Mouse (Mus musculus): ENCODE measurements around the gene Arvcf.

The Arvcf gene

DNA sequence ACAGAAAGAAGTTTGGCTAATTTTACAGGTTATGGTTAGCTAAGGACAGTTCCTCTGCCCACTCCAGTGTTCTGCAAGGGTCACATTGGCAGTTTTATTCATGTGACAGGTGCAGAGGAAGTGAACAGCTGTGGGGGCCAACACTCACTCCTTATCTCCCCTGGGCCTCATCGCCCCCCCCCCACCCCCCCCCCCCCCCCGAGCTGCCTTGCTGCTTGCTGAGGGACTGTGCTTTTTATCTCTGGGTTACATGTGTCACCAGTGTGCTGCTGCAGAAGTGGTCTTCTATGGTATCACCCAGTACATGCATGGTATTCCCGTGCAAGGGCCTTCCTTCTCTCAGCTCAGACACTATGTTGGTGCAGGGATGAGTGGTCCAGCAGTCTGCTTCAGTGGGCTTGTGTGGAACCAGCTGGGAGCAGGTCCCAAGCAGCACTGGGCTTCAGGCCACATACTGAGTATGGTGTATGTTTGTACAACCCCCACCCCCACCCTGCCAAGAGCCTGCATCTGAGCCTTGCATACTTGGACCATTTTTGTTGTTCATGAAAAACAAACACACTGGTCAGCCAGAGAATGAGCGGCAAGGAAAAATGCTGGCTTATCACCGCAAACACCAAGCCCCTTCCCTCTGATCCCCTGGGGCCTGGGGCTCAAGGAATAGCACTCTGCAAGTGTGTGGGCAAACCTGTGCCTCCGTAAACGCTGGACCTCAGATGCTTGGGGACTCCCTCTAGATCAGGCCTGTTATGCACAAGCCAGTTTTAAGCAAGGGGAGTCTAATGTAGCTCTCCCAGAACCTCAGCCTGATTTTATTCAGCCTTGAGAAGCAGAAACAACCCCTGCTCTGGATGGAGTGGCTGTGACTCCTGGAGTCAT is 40.0 kb downstream of the Arvcf start:
- no peak for DNase-seq (ENCODE audit: low read depth, low spot score)

DNA sequence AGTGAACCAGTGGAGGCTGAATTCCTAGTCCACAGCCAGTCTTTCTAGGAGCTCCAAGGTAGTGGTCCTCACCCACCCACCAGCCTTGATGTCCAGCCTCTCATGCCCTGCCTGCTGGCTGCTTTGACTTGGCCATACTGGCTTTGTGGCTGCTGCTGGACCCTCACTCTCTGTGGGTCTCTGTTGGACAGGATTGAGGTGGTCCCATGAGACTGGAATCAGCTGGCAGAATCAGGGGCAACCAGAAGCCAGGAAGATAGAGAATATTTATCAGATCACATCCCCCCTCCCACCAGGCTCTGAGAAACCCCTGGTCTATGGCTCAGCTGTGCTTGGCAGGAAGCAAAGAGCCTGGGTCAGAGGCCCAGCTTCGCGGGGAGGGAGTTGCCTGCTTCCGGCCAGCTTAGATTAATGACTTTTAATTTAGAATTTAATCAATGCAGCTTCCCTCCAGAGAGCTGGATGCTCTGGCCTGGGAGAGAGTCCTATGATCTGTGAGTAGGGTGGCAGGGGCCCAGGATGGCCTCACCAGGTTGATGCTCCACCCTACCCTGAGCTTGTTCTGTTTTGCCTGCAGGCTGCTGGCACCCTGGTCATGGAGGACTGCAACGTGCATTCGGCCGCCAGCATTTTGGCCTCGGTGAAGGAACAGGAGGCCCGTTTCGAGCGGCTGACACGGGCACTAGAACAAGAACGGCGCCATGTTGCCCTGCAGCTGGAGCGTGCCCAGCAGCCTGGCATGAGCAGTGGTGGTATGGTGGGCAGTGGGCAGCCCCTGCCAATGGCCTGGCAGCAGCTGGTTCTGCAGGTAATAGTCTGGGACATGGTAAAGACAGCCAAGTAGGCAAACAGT is 40.8 kb downstream of the Arvcf start:
- DNase-seq (ENCODE audit: low read depth, low spot score): no peak

DNA sequence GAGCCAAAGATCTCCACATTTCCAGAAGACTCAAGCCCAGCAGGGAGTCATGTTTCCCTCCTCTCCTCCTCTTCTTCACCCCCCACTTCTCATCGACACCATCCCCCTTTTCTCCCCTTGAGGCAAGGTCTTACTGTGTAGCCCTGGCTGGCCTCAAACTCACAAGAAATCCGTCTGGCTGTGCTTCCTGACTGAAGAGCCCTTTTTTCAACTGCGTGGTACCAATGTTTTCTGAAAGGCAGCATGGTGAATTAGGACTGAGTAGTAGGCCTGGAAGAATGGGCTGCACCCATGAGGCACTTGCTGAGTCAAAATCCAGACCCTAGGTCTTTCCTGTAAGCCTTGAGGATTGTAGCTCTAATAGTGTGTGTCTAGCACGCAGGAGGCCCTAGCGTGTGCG is 42.4 kb downstream of the Arvcf start:
- no peak for DNase-seq (ENCODE audit: low read depth, low spot score)

DNA sequence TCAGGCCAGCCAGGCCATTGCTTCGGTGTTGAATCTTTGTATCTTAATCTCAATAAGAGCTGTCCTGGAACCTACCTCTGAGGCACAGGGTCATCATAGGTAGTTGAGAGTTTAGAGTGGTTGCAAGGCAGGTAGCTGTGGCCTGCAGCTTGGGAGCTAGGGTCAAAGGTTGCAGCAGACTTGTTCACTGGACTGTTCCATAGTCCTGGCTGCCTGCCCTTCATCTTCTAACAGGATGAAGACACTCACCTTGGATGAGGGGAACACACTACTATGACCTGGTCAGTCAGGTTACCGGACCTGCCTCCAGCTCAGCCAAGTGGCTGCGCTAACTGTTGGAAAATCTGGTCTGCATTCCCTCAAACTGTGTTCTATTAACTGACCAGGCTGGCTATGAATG is 43.1 kb downstream of the Arvcf start:
- no peak for DNase-seq (ENCODE audit: low read depth, low spot score)

DNA sequence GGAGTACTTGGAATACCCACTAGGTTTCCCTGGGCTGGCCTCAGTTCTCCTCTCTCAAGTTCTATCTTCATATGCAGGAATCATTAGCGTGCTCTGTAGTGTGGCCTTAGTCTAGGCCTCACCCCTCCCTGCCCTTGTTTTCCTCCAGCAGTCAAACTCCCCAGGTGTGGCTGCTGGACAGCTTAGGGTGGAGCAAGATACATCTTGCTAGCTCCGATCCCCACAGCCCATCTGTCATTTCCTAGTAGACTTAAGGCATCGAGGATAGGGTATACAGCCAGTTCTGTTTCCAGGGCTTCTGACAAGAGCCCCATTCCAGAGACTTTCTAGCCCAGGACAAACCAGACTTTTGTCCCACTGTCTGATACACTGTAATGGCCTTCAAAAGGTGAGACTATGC is 43.7 kb downstream of the Arvcf start:
- no peak for DNase-seq (ENCODE audit: low read depth, low spot score)

DNA sequence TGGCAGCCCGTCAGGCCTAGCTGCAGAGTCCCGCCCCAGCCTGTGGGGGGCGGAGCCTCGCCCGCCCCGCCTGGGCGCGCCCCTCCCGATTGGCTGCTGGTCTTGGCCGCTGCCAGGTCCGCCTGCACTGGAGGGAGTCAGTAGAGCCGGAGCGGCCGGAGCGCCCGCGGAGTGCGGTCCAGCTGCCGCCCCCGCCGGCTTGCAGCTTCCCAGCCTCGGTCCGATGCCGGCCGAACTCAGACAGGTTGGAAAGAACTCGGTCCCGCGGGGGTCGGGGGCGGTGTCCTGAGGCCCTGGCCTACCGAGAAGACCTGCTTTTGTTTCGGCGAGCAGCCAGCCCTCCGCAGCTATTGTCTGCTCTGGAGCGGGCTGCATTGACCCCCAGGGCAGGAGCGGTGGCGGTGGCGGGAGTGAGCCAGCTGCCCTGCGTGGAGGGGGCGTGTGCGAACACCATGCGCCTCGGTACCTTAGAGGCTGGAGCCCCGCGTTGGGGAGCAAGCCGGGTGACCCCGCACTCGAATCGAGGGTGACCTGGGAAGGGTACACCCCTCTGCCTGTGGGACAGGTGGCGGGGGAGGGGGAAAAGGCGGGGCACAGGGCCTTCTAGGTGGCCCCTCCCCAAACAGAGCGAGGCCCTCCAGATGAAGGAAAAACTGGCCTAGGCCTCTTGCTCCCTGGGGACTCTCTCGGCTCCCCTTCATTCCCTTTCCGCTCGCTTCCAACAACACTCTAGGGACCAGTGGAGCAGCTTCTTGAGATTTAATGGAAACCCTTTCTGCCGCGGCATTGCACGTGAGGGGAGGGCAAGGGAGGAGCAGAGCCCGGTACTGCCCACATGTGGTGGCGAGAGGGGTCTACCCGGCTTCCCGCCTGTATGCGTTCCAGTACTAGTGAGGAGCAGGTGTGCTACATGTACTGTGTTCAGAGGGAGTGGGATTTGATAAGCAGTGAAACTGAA is 44.8 kb downstream of the Arvcf start:
- DNase-seq (ENCODE audit: low read depth, low spot score): no peak

DNA sequence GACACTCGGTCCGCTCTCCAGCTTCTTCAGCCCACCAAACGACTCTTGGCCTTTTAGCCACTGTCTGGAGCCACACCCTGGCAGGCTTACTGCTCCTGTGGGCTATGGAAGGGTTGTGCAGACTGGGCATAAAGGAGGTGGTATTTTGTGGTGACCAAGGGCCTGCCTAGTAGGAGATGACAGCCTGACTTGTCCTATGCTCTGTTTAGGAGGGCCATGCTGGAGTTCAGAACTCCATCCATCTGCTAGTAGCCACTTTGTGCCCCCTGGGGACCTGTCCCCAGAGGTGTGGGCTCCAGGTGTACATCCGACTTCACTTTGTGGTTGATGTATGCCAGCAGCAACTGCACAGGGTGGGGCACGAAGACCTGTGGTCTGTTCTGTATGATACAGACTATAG is 45.6 kb downstream of the Arvcf start:
- DNase-seq (ENCODE audit: low read depth, low spot score): no peak

DNA sequence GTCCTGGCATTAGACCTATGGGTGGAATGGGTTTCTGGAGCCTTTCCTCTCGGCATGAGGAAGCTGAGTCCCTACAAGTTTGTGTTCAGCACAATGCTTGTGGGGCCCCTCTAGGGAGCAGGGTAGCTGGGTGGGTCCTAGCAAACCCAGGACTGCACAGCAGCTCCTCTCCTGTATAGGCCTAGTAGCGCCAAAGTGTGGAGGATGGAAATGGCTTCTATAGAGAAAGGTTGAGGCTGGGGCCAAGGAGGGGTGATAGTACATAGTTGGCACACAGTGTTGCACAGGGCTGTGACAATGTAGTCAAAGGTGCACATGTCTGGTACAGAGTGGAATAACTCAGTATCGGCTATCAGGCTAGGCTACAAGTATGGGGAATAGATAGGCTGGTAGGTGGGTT is 46.1 kb downstream of the Arvcf start:
- no peak for DNase-seq (ENCODE audit: low read depth, low spot score)

DNA sequence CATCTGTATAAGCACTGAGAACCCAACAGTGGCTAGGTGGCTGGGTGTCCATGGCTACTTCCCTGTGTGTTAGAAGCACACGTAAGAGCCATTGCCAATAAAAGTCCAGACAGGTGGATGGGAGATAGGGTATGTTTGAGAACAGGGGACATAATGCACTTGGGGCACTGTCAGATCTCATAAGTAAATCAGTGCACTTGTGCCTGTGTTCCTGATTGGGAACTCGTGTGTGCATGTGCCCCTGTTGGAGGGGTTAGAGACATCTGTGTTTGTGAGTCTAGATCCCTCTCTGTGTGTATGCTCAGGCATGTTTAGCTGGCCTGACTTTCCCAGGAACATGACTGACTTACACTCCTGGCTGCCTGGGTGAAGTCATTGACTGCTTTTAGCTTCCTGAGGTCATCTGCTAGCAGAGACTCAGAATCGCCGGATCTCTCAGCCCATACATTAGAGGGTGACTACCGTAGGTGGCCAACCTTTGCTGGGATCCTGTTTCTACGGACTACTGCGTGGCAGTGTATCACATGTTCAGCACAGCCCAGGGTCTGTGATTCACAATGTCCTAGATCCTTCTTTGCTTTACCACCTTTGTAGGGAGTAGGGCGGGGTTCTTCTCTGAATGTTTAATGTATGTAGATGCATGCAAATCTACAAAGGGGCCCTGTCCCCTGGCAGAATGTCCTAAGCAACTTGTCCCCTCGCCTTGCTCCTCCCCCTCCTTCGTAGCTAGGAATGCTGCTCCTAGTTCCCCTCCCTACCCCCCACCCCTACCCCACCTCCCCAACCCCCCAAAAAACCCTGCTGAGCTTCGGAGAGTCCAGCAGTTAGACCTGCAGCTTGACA is 47.0 kb downstream of the Arvcf start:
- no peak for DNase-seq (ENCODE audit: low read depth, low spot score)

DNA sequence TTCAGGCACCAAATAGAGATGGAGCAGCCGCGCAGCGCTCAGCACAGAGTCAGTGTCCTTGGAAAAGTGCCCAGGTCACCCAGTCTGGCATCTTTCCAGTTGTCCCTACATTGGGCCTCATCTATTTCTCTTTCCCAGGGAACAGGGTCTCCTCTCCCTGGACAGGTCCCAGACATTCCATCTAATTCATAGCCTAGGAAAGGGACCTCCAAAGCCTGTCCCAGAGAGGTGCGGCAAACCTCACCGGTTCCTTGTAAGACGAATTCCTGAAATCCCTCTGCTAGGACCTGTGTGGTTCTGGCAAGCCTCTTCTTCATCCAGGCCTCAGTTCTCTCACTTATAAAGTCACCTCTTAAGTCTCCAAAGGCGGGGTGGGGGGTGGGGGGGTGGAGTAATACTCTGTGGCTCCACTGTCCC is 47.6 kb downstream of the Arvcf start:
- DNase-seq (ENCODE audit: low read depth, low spot score): no peak

DNA sequence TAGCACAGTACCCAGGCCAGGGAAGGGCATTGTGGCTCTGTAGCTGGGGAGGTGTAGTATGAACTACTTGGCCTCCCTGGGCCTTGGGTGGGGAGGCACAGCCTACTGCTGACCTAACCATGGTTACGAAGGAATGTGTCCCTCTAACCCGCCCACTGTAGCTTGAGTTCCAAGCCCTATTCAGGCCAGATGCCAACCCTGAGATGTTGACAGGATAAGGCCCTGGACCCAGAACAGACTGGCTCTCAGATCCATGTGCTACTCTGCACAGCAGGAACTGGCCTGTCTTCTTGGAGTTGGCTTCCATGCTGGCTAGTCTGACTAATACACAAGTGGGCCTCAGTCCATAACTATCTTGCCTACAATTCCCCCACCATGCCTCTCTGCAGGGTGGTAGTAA is 48.2 kb downstream of the Arvcf start:
- no peak for DNase-seq (ENCODE audit: low read depth, low spot score)

DNA sequence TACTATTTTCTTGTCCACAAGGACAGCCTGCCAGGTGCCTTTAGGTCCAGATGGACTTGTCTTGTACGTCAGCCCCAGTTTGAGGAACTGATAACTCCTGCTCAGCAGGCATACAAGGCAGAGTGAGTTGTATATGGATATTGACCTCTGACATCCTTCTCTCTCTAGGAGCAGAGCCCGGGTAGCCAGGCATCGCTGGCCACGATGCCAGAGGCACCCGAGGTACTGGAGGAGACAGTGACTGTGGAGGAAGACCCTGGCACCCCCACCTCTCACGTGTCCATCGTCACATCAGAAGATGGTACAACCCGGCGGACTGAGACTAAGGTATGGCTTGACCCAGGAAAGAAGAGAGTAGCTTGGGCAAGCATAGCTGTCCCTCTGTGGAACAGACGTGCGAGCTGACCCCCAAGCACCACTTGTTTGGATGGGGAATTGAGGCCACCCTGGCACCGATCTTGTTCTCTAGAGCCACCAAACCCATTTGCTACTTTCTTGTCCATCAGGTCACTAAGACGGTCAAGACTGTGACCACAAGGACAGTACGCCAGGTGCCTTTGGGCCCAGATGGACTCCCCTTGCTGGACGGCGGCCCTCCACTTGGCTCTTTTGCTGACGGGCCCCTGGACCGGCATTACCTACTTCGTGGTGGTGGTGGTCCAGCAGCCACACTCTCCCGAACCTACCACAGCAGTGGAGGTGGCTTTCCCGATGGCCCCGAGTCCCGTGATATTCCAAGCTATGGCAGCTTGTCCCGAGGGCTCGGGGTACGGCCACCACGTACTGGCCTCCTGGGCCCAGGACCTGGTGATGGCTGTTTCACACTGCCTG is 49.0 kb downstream of the Arvcf start:
- no peak for DNase-seq (ENCODE audit: low read depth, low spot score)

DNA sequence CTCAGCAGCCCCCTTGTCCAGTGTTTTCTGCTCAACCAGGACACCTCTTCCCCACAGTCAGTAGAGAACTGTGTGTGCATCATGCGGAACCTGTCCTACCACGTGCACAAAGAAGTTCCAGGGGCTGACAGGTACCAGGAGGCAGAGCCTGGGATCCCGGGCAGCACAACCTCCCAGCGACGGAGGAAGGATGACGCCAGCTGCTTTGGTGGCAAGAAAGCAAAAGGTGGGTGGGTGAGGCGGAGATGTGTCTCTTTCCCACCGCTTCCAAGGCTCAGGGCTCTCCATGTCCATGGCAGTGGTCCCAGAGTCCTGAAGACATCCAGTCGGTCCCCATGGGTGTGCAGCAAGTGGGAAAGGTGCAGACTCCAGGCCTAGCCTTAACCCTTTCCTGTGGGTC is 52.0 kb downstream of the Arvcf start:
- DNase-seq (ENCODE audit: low read depth, low spot score): no peak

DNA sequence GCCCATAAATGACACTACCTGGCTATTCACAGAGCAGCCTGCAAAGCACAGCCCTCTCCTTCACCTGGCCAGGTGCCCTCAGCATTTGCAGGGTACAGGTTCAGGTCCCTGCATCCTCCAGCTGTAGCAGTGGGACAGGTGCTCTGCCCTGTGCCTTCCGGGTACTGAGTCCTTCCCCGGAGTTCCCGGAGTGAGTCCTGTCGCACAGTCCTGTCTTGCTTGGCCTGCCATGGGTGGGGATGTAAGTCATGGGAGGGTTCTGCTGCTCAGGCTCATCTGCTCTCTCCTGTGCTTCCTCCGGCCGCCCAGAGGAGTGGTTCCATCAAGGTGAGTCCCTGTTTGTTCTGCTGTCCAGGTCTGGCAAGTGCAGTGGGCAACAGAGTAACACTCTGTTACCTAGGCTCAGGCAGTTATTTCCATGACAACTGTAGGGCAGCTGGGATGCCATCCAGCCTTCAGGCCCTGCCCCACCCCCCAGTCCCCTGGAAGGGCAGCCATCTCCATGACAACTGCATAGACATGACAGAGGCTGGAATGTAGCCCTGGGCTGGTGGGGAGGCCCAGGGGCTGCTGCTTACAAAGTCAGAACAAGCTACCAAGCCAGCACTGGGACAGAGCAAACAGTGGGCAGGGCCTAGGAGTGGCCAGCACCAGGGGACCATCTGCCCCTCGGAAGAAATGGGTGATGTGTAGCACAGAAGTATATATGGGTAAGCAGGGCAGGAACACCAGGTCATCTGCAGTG is 52.7 kb downstream of the Arvcf start:
- DNase-seq (ENCODE audit: low read depth, low spot score): no peak

DNA sequence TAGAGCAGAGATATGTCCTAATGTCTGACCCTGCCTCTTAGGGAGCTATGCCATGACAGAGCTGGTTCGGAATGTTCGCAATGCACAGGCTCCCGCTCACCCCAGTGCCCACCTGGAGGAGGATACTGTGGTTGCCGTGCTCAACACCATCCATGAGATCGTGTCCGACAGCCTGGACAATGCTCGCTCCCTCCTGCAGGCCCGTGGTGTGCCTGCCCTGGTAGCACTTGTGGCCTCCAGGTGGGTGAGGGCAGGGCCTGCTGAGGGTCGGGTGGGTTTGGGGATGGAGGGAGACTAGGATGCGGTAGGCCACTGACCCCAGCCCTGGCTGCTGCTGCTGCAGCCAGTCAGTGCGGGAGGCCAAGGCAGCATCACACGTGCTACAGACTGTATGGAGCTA is 55.3 kb downstream of the Arvcf start:
- no peak for DNase-seq (ENCODE audit: low read depth, low spot score)

DNA sequence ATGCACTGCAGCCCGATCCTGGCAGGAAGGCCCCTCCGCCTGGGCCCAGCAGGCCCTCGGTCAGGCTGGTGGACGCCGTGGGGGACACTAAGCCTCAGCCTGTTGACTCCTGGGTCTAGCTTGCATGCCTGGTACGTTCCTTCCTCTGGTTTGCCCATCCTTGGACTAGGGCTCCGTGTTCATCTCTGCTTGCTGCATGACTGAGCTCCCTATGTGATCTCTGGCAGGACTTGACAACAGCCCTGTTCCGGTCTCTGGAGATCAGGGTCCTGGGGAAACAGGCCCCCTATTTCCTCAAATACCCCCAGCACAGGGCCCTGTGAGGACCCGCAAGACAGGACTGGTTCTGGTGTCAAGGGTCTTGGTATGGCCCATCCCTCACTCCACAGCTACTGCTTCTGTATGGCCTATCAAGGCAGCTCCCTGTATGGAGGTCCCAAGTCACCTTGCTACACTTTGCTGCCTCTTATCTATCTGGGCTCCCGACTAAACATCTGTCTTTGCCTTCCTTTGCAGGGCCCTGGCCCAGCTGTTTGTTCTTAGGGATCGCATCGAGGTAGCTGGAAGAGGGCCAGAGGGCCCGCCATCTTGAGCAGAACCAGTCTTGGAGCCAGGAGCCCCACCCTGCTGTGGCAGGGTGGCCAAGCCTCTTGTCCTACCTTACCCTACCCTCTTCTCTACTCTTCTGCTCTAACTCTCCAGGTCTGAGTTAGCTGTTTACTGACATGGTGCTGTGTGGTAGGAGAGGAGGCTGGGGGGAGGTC is 57.3 kb downstream of the Arvcf start:
- DNase-seq (ENCODE audit: low read depth, low spot score): no peak

DNA sequence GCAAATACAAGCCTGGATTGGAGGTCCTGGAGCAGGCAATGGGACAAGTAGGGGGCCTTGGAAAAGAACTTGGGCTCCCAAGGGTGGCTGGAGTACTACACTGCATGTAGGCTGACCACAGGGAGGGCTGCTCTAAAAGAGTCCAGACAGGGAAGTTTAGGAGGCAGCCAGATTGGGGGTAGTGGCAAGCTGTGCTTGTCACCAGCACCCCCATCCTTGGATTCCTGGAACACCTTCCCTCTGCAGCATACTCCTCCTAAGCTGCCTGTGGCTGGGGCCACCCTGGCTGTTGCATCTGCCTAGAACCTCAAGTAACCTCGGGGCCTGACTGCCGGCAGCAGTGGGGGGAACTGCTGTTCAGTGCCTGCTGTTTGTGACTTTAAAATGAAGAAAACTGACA is 57.9 kb downstream of the Arvcf start:
- DNase-seq (ENCODE audit: low read depth, low spot score): no peak

DNA sequence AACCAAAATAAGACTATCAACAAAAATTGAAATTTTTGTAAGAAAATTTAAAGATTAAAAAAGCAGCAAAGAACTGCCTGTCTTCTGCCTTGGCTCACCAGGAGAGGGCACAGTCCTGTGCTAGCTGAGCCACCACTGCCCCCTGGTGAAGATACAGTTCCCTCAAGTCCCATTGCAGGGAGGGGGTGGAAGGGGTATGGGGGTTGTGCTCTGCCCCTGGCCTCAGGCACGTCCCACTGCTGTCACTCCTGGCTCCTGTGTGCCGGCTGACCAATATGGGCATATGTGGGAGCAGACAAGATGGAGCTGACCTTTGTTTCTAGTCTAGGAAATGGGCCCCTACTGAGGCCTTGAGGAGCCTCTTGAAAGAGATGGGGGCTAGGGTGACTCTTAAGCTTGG is 58.3 kb downstream of the Arvcf start:
- DNase-seq (ENCODE audit: low read depth, low spot score): no peak

Data from retina, adult 2 months (tissue).